Mouse (Mus musculus): Measurements from ENCODE around the gene Brsk1. TPM values are rescaled to one million over a fixed set of nuclear protein-coding genes. Genes with fewer than 3 reads are reported as not detected.

Gene Brsk1
- polyA plus RNA-seq, 1 experiment from 2014 or later = 7.1 TPM

GRCm38 (mm10) chr7:4748321-4748720 lies 57.9 kb downstream of the Brsk1 start:
- no peak overlapping the region for H3K27ac ChIP-seq (ENCODE audit: low read depth, low read length)
- H3K9ac ChIP-seq (ENCODE audit: low read depth, low read length) = no peak overlapping the region
- H3K4me1 ChIP-seq (ENCODE audit: control insufficient read depth, insufficient read depth, low read depth, low read length) = peaks cover 12% of the 10 kb centered on the region
- H3K27me3 ChIP-seq (replicated peaks; ENCODE audit: control insufficient read depth, insufficient read depth, low read length) = no peaks in the 10 kb centered on the region
- no peak for ATAC-seq
- H3K4me2 ChIP-seq (ENCODE audit: low read length) = no peak overlapping the region
- H3K4me3 ChIP-seq (ENCODE audit: low read length) = no peak overlapping the region
- 78% methylated on average over 4 of the region's 4 CpGs for WGBS
- H3K9me3 ChIP-seq (ENCODE audit: control insufficient read depth, low read length) = no peaks in the 10 kb centered on the region
- H3K36me3 ChIP-seq (ENCODE audit: control insufficient read depth, insufficient read depth, low read length) = peaks cover 5% of the 10 kb centered on the region; the same call in 1 of the 2 replicates

- Histone ChIP-seq H3K4me1 (ENCODE audit: control insufficient read depth, insufficient read depth, low read depth, low read length) (peaks cover 12% of the 10 kb centered on the region), H3K4me3 (ENCODE audit: low read length) (no peak overlapping the region), H3K27me3 (replicated peaks; ENCODE audit: control insufficient read depth, insufficient read depth, low read length) (no peaks in the 10 kb centered on the region), H3K9ac (ENCODE audit: low read depth, low read length) (no peak overlapping the region), H3K9me3 (ENCODE audit: control insufficient read depth, low read length) (no peaks in the 10 kb centered on the region), H3K4me2 (ENCODE audit: low read length) (no peak overlapping the region), H3K27ac (ENCODE audit: low read depth, low read length) (no peak overlapping the region), H3K36me3 (ENCODE audit: control insufficient read depth, insufficient read depth, low read length) (peaks cover 5% of the 10 kb centered on the region; the same call in 1 of the 2 replicates)
- WGBS = 78% methylated on average over 2 of the region's 2 CpGs
- no peak for ATAC-seq
These were observed 58.8 kb downstream of the Brsk1 start for GRCm38 (mm10) chr7:4749169-4749568.

- Histone ChIP-seq H3K4me3 (ENCODE audit: low read length) (peak overlapping the region; percentile 43), H3K27ac (ENCODE audit: low read depth, low read length) (no peak overlapping the region), H3K4me1 (ENCODE audit: control insufficient read depth, insufficient read depth, low read depth, low read length) (peaks cover 12% of the 10 kb centered on the region), H3K9me3 (ENCODE audit: control insufficient read depth, low read length) (no peaks in the 10 kb centered on the region), H3K4me2 (ENCODE audit: low read length) (peak overlapping the region; percentile 65), H3K27me3 (replicated peaks; ENCODE audit: control insufficient read depth, insufficient read depth, low read length) (no peaks in the 10 kb centered on the region), H3K9ac (ENCODE audit: low read depth, low read length) (peak overlapping the region; percentile 49), H3K36me3 (ENCODE audit: control insufficient read depth, insufficient read depth, low read length) (no peaks in the 10 kb centered on the region)
- peak; percentile 67 for ATAC-seq
- WGBS = 3% methylated on average over 30 of the region's 30 CpGs
These were observed 61.8 kb downstream of the Brsk1 start for GRCm38 (mm10) chr7:4751971-4752820.

- peak; percentile 92 for ATAC-seq
- Histone ChIP-seq H3K9me3 (ENCODE audit: control insufficient read depth, low read length) (no peaks in the 10 kb centered on the region), H3K36me3 (ENCODE audit: control insufficient read depth, insufficient read depth, low read length) (no peaks in the 10 kb centered on the region), H3K27ac (ENCODE audit: low read depth, low read length) (0 out of 2 replicates have a peak within 1 kb of the TSS, but pooled peaks have one; percentile 9), H3K4me1 (ENCODE audit: control insufficient read depth, insufficient read depth, low read depth, low read length) (peaks cover 12% of the 10 kb centered on the region), H3K4me2 (ENCODE audit: low read length) (peak within 1 kb of the TSS; percentile 65), H3K9ac (ENCODE audit: low read depth, low read length) (peak within 1 kb of the TSS; percentile 49), H3K27me3 (replicated peaks; ENCODE audit: control insufficient read depth, insufficient read depth, low read length) (no peaks in the 10 kb centered on the region), H3K4me3 (ENCODE audit: low read length) (peak within 1 kb of the TSS; percentile 43)
- WGBS = 4% methylated on average over 24 of the region's 24 CpGs
These were observed 62.6 kb downstream of the Brsk1 start, which contains the start of gene Cox6b2 for GRCm38 (mm10) chr7:4752821-4753570. Gene Cox6b2 (minus strand): TSS chr7:4753094.

- no peaks in the 10 kb centered on the region for H3K27me3 ChIP-seq (replicated peaks; ENCODE audit: control insufficient read depth, insufficient read depth, low read length)
- no peak overlapping the region for H3K27ac ChIP-seq (ENCODE audit: low read depth, low read length)
- no peaks in the 10 kb centered on the region for H3K36me3 ChIP-seq (ENCODE audit: control insufficient read depth, insufficient read depth, low read length)
- H3K4me1 ChIP-seq (ENCODE audit: control insufficient read depth, insufficient read depth, low read depth, low read length) = no peaks in the 10 kb centered on the region
- WGBS = 28% methylated on average over 1 of the region's 1 CpGs
- ATAC-seq = no peak
- no peak overlapping the region for H3K4me2 ChIP-seq (ENCODE audit: low read length)
- no peak overlapping the region for H3K9ac ChIP-seq (ENCODE audit: low read depth, low read length)
- H3K9me3 ChIP-seq (ENCODE audit: control insufficient read depth, low read length) = no peaks in the 10 kb centered on the region
- no peak overlapping the region for H3K4me3 ChIP-seq (ENCODE audit: low read length)
These were observed 69.3 kb downstream of the Brsk1 start for GRCm38 (mm10) chr7:4759670-4760069.

- H3K9ac ChIP-seq (ENCODE audit: low read depth, low read length) = no peak overlapping the region
- ATAC-seq = no peak
- no peak overlapping the region for H3K27ac ChIP-seq (ENCODE audit: low read depth, low read length)
- no peak overlapping the region for H3K4me2 ChIP-seq (ENCODE audit: low read length)
- no peak overlapping the region for H3K4me3 ChIP-seq (ENCODE audit: low read length)
- WGBS = 18% methylated on average over 4 of the region's 4 CpGs
- H3K27me3 ChIP-seq (replicated peaks; ENCODE audit: control insufficient read depth, insufficient read depth, low read length) = no peaks in the 10 kb centered on the region
- H3K4me1 ChIP-seq (ENCODE audit: control insufficient read depth, insufficient read depth, low read depth, low read length) = no peaks in the 10 kb centered on the region
- H3K9me3 ChIP-seq (ENCODE audit: control insufficient read depth, low read length) = no peaks in the 10 kb centered on the region
- no peaks in the 10 kb centered on the region for H3K36me3 ChIP-seq (ENCODE audit: control insufficient read depth, insufficient read depth, low read length)
These were observed 74.7 kb downstream of the Brsk1 start for GRCm38 (mm10) chr7:4764946-4765710.

Other genes with a start within 250 kb of the Brsk1 start
- gene Rdh13, start 245.0 kb upstream of the Brsk1 start, polyA plus RNA-seq (2015; fragmentation: Nextera tagmentation; extraction: Ambion mirVana) = 43.3 and 43.5 TPM in 2 replicates
- gene Eps8l1, start 229.9 kb upstream of the Brsk1 start, polyA plus RNA-seq (2015; fragmentation: Nextera tagmentation; extraction: Ambion mirVana) = 16.3 and 16.5 TPM in 2 replicates
- 18.3 and 38.5 TPM in 2 replicates for gene Ppp1r12c, start 188.9 kb upstream of the Brsk1 start, polyA plus RNA-seq (2015; fragmentation: Nextera tagmentation; extraction: Ambion mirVana)
- 3.7 and 15.9 TPM in 2 replicates for gene Tnnt1, start 174.2 kb upstream of the Brsk1 start, polyA plus RNA-seq (2015; fragmentation: Nextera tagmentation; extraction: Ambion mirVana)
- gene Tnni3, start 166.4 kb upstream of the Brsk1 start, polyA plus RNA-seq (2015; fragmentation: Nextera tagmentation; extraction: Ambion mirVana) = 1.7 and 2.0 TPM in 2 replicates
- gene Dnaaf3, start 158.2 kb upstream of the Brsk1 start, polyA plus RNA-seq (2015; fragmentation: Nextera tagmentation; extraction: Ambion mirVana) = 2.8 TPM in 2 replicates
- 119 and 124 TPM in 2 replicates for gene Syt5, start 143.1 kb upstream of the Brsk1 start, polyA plus RNA-seq (2015; fragmentation: Nextera tagmentation; extraction: Ambion mirVana)
- 0.91 and 1.1 TPM in 2 replicates for gene Ptprh, start 86.6 kb upstream of the Brsk1 start, polyA plus RNA-seq (2015; fragmentation: Nextera tagmentation; extraction: Ambion mirVana)
- 1.9 and 2.0 TPM in 2 replicates for gene Tmem86b, start 59.2 kb upstream of the Brsk1 start, polyA plus RNA-seq (2015; fragmentation: Nextera tagmentation; extraction: Ambion mirVana)
- 4.3 and 6.2 TPM in 2 replicates for gene Ppp6r1, start 31.6 kb upstream of the Brsk1 start, polyA plus RNA-seq (2015; fragmentation: Nextera tagmentation; extraction: Ambion mirVana)
- gene Hspbp1, start 5.5 kb upstream of the Brsk1 start, polyA plus RNA-seq (2015; fragmentation: Nextera tagmentation; extraction: Ambion mirVana) = 175 and 188 TPM in 2 replicates
- 0.12 and 0.18 TPM in 2 replicates for gene Tmem150b, start 34.6 kb downstream of the Brsk1 start, polyA plus RNA-seq (2015; fragmentation: Nextera tagmentation; extraction: Ambion mirVana)
- gene Kmt5c, start 49.5 kb downstream of the Brsk1 start, polyA plus RNA-seq (2015; fragmentation: Nextera tagmentation; extraction: Ambion mirVana) = 47.4 and 57.4 TPM in 2 replicates
- gene Cox6b2, start 62.5 kb downstream of the Brsk1 start, polyA plus RNA-seq (2015; fragmentation: Nextera tagmentation; extraction: Ambion mirVana) = 23.1 and 29.7 TPM in 2 replicates
- gene Fam71e2, start 80.7 kb downstream of the Brsk1 start, polyA plus RNA-seq (2015; fragmentation: Nextera tagmentation; extraction: Ambion mirVana) = not detected in 2 replicates
- 0.95 and 1.3 TPM in 2 replicates for gene Il11, start 92.3 kb downstream of the Brsk1 start, polyA plus RNA-seq (2015; fragmentation: Nextera tagmentation; extraction: Ambion mirVana)
- 0.68 TPM in 1 of 2 replicates, not detected in the other for gene Tmem190, start 92.3 kb downstream of the Brsk1 start, polyA plus RNA-seq (2015; fragmentation: Nextera tagmentation; extraction: Ambion mirVana)
- 6.8 and 9.2 TPM in 2 replicates for gene Tmem238, start 99.1 kb downstream of the Brsk1 start, polyA plus RNA-seq (2015; fragmentation: Nextera tagmentation; extraction: Ambion mirVana)
- gene Rpl28, start 102.3 kb downstream of the Brsk1 start, polyA plus RNA-seq (2015; fragmentation: Nextera tagmentation; extraction: Ambion mirVana) = 206 and 212 TPM in 2 replicates
- 250 and 253 TPM in 2 replicates for gene Ube2s, start 122.0 kb downstream of the Brsk1 start, polyA plus RNA-seq (2015; fragmentation: Nextera tagmentation; extraction: Ambion mirVana)
- gene Shisa7, start 154.1 kb downstream of the Brsk1 start, polyA plus RNA-seq (2015; fragmentation: Nextera tagmentation; extraction: Ambion mirVana) = 9.9 and 10.0 TPM in 2 replicates
- 4.2 and 4.6 TPM in 2 replicates for gene Isoc2b, start 179.7 kb downstream of the Brsk1 start, polyA plus RNA-seq (2015; fragmentation: Nextera tagmentation; extraction: Ambion mirVana)
- 0.89 and 0.93 TPM in 2 replicates for gene Isoc2a, start 186.5 kb downstream of the Brsk1 start, polyA plus RNA-seq (2015; fragmentation: Nextera tagmentation; extraction: Ambion mirVana)
- 0.48 and 0.52 TPM in 2 replicates for gene Gm36210, start 215.9 kb downstream of the Brsk1 start, polyA plus RNA-seq (2015; fragmentation: Nextera tagmentation; extraction: Ambion mirVana)
- 3.2 and 4.2 TPM in 2 replicates for gene Zfp628, start 224.6 kb downstream of the Brsk1 start, polyA plus RNA-seq (2015; fragmentation: Nextera tagmentation; extraction: Ambion mirVana)
- 35.2 and 39.3 TPM in 2 replicates for gene Nat14, start 231.4 kb downstream of the Brsk1 start, polyA plus RNA-seq (2015; fragmentation: Nextera tagmentation; extraction: Ambion mirVana)
- gene Ssc5d, start 235.2 kb downstream of the Brsk1 start, polyA plus RNA-seq (2015; fragmentation: Nextera tagmentation; extraction: Ambion mirVana) = 1.1 and 2.4 TPM in 2 replicates

Measured in hindbrain, embryonic 16.5 days (tissue).